Mouse (Mus musculus) intestine, embryonic 14.5 days (tissue): ENCODE data around the gene Sncg. TPM values are rescaled to one million over a fixed set of nuclear protein-coding genes. Genes with fewer than 3 reads are reported as not detected.
A peak's percentile ranks its signal among the peaks of the same experiment; 100 is the strongest.

Experiments used
- ATAC-seq: fragments of 200-750 bp; cut with Nextera tagmentation; replicated peaks from 2 replicates; pipeline ENCODE4 v1.8.0; 2017; ENCODE audit warnings: low read depth, moderate number of reproducible peaks, moderate TSS enrichment, moderate library complexity; ENCODE audit not compliant: low FRiP score, low TSS enrichment
- DNase-seq: peaks from one replicate; pipeline ENCODE4 v3.0.0-alpha.2; 2018; ENCODE audit warnings: low spot score
- H3K27ac ChIP-seq: fragments of 300-500 bp; sonication (generic); 2 replicates; pipeline ENCODE4 v1.5.1; 2014; ENCODE audit warnings: low read depth, mild to moderate bottlenecking, control low read depth
- H3K27me3 ChIP-seq: fragments of 300-500 bp; sonication (generic); replicated peaks from 2 replicates; pipeline ENCODE4 v1.6.1; 2014; ENCODE audit warnings: low read length, control low read depth; ENCODE audit not compliant: control insufficient read depth, insufficient read depth
- H3K36me3 ChIP-seq: fragments of 300-500 bp; sonication (generic); 2 replicates; pipeline ENCODE4 v1.6.1; 2014; ENCODE audit warnings: low read length, control low read depth; ENCODE audit not compliant: control insufficient read depth, insufficient read depth
- H3K4me1 ChIP-seq: fragments of 300-500 bp; sonication (generic); replicated peaks from 2 replicates; pipeline ENCODE4 v1.6.1; 2014; ENCODE audit warnings: low read length, control low read depth, mixed read lengths; ENCODE audit not compliant: control insufficient read depth, insufficient read depth
- H3K4me2 ChIP-seq: fragments of 300-500 bp; sonication (generic); 2 replicates; pipeline ENCODE4 v1.6.1; 2014; ENCODE audit warnings: low read length
- H3K4me3 ChIP-seq: fragments of 300-500 bp; sonication (generic); 2 replicates; pipeline ENCODE4 v1.5.1; 2014; ENCODE audit warnings: low read depth, low read length, control low read depth, mixed read lengths
- H3K9ac ChIP-seq: fragments of 300-500 bp; sonication (generic); 2 replicates; pipeline ENCODE4 v1.6.1; 2014; ENCODE audit warnings: mild to moderate bottlenecking, low read length
- H3K9me3 ChIP-seq: fragments of 300-500 bp; sonication (generic); 2 replicates; pipeline ENCODE4 v1.6.1; 2016; ENCODE audit warnings: low read length, control low read depth; ENCODE audit not compliant: control insufficient read depth
- WGBS: fragments of 180-500 bp; shearing (Covaris S2); extraction: QIAGEN DNeasy Blood & Tissue Kit; methylation state at CpG from one replicate; pipeline ENCODE4 v1.1.7; 2014; 5-methylcytosine and 5-hydroxymethylcytosine counted together
- polyA plus RNA-seq: library from polyadenylated mRNA; unstranded; fragments of >200 nt; fragmentation: Nextera tagmentation; extraction: Ambion mirVana; gene quantifications from 2 replicates; pipeline ENCODE4 v1.2.1, GENCODE M21; 2014

The Sncg gene
- polyA plus RNA-seq, 1 experiment from 2014 or later, result 49.5 TPM

- no peaks in the 10 kb centered on the region for H3K36me3 ChIP-seq
- no peaks in the 10 kb centered on the region for H3K27me3 ChIP-seq
- H3K27ac ChIP-seq, result no peak within 1 kb of the TSS
- no peaks in the 10 kb centered on the region for H3K9me3 ChIP-seq
- no peak for ATAC-seq
- WGBS, result 70% methylated on average over 6 of the region's 6 CpGs
- DNase-seq, result no peak
- H3K9ac ChIP-seq, result no peak within 1 kb of the TSS
- H3K4me1 ChIP-seq, result no peaks in the 10 kb centered on the region
- no peak within 1 kb of the TSS for H3K4me2 ChIP-seq
- H3K4me3 ChIP-seq, result no peak within 1 kb of the TSS
Observed at GRCm38 (mm10) chr14:34355301-34355700, 19.3 kb downstream of the Sncg start, which contains the start of gene Fam25c. Gene Fam25c, minus strand, starts transcription at chr14:34355433.

- DNase-seq (no peak), ATAC-seq (no peak)
- Histone ChIP-seq H3K9me3 (no peaks in the 10 kb centered on the region), H3K9ac (no peak overlapping the region), H3K36me3 (no peaks in the 10 kb centered on the region), H3K4me1 (no peaks in the 10 kb centered on the region), H3K4me2 (no peak overlapping the region), H3K27ac (no peak overlapping the region), H3K4me3 (no peak overlapping the region), H3K27me3 (no peaks in the 10 kb centered on the region)
- WGBS, result 76% methylated on average over 4 of the region's 4 CpGs
Observed at GRCm38 (mm10) chr14:34354456-34354855, 20.1 kb downstream of the Sncg start.

GRCm38 (mm10) chr14:34353326-34353725 lies 21.3 kb downstream of the Sncg start:
- Histone ChIP-seq H3K27ac (no peak overlapping the region), H3K4me2 (no peak overlapping the region), H3K9me3 (no peaks in the 10 kb centered on the region), H3K4me1 (no peaks in the 10 kb centered on the region), H3K4me3 (no peak overlapping the region), H3K27me3 (no peaks in the 10 kb centered on the region), H3K9ac (no peak overlapping the region), H3K36me3 (no peaks in the 10 kb centered on the region)
- no peak for DNase-seq
- no peak for ATAC-seq
- 90% methylated on average over 3 of the region's 3 CpGs for WGBS

- no peak for DNase-seq
- no peak for ATAC-seq
- Histone ChIP-seq H3K4me1 (no peaks in the 10 kb centered on the region), H3K27ac (no peak overlapping the region), H3K4me2 (no peak overlapping the region), H3K9me3 (no peaks in the 10 kb centered on the region), H3K9ac (no peak overlapping the region), H3K4me3 (no peak overlapping the region), H3K27me3 (no peaks in the 10 kb centered on the region), H3K36me3 (no peaks in the 10 kb centered on the region)
- 52% methylated on average over 6 of the region's 6 CpGs for WGBS
Observed at GRCm38 (mm10) chr14:34352523-34352922, 22.1 kb downstream of the Sncg start.

GRCm38 (mm10) chr14:34351660-34352059 lies 22.9 kb downstream of the Sncg start:
- ATAC-seq, result no peak
- H3K9ac ChIP-seq, result no peak overlapping the region
- no peak overlapping the region for H3K27ac ChIP-seq
- no peak overlapping the region for H3K4me3 ChIP-seq
- no peaks in the 10 kb centered on the region for H3K9me3 ChIP-seq
- WGBS, result 66% methylated on average over 3 of the region's 3 CpGs
- no peak for DNase-seq
- H3K36me3 ChIP-seq, result no peaks in the 10 kb centered on the region
- H3K27me3 ChIP-seq, result no peaks in the 10 kb centered on the region
- H3K4me2 ChIP-seq, result no peak overlapping the region
- no peaks in the 10 kb centered on the region for H3K4me1 ChIP-seq

DNA sequence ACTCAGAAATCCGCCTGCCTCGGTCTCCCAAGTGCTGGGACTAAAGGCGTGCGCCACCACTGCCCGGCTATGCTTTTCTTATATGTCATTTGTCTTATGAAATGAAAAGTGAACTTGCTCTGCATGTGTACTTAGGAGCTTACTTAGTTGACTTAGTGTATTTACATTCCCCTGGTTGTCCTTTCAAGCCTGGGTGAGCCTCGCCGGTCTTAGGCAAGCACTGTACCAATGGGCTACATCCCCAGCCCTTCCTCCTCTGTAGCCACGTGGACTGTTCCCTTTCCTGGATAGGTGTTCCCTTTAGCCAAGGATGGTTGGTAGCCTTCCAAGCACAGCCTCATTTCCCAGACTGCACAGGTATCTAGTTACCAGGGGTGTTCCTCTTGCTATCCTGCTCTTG lies 25.6 kb downstream of the Sncg start:
- WGBS, result 65% methylated on average over 8 of the region's 8 CpGs
- Histone ChIP-seq H3K27me3 (no peaks in the 10 kb centered on the region), H3K4me3 (no peak overlapping the region), H3K4me2 (no peak overlapping the region), H3K4me1 (no peaks in the 10 kb centered on the region), H3K9me3 (no peaks in the 10 kb centered on the region), H3K36me3 (peaks cover 6% of the 10 kb centered on the region), H3K9ac (no peak overlapping the region), H3K27ac (no peak overlapping the region)
- DNase-seq, result no peak
- no peak; the same call in 1 of the 2 replicates for ATAC-seq

- Histone ChIP-seq H3K36me3 (peaks cover 11% of the 10 kb centered on the region), H3K4me2 (no peak overlapping the region), H3K27ac (no peak overlapping the region), H3K27me3 (no peaks in the 10 kb centered on the region), H3K4me1 (no peaks in the 10 kb centered on the region), H3K9me3 (no peaks in the 10 kb centered on the region), H3K4me3 (no peak overlapping the region), H3K9ac (no peak overlapping the region)
- no peak for DNase-seq
- 71% methylated on average over 7 of the region's 7 CpGs for WGBS
- no peak for ATAC-seq
Observed at GRCm38 (mm10) chr14:34348301-34348700, 26.3 kb downstream of the Sncg start.

GRCm38 (mm10) chr14:34347084-34347483 lies 27.5 kb downstream of the Sncg start:
- ATAC-seq (no peak), DNase-seq (no peak)
- WGBS, result 93% methylated on average over 5 of the region's 5 CpGs
- Histone ChIP-seq H3K9me3 (no peaks in the 10 kb centered on the region), H3K9ac (no peak overlapping the region), H3K36me3 (peaks cover 23% of the 10 kb centered on the region), H3K4me2 (no peak overlapping the region), H3K4me3 (no peak overlapping the region), H3K4me1 (no peaks in the 10 kb centered on the region), H3K27me3 (no peaks in the 10 kb centered on the region), H3K27ac (no peak overlapping the region)

DNA sequence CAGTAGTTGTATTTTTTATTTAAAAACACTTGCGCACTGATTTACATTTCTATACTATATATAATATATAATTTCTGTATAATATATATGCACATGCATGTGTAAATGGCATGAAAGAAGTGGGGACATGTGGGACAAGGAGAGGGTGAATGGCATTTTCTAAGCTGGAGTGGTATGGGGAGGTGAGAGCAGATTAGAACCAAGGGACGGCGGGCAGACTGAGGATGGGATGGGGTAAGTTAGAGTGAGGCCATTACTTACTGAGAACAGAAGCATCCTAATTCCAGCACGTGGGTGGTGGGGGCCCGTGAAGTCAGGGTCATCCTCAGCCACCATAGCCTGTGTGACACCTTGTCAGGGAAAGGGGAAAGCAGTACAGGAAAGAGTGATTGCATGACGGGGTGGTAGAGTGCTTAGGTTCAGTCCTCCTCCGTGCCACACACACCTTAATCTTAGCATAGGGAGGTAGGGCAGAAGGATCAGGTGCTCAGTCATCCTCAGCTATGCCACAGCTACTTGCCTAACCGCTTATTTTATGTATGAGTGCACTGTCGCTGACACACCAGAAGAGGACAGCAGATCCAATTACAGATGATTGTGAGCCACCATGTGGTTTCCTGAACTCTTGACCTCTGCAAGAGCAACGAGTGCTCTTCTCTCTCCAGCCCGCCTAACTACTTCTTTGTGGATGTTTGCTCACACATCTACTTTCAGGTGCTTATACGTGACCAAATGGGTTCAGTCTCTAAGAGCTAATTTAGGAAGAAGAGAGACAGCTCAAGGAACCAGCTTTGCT lies 28.6 kb downstream of the Sncg start:
- Histone ChIP-seq H3K4me1 (no peaks in the 10 kb centered on the region), H3K36me3 (peaks cover 32% of the 10 kb centered on the region), H3K27me3 (no peaks in the 10 kb centered on the region), H3K4me2 (no peak overlapping the region), H3K9me3 (no peaks in the 10 kb centered on the region), H3K9ac (no peak overlapping the region), H3K27ac (no peak overlapping the region), H3K4me3 (no peak overlapping the region)
- ATAC-seq (peak; percentile 38), DNase-seq (no peak)
- 55% methylated on average over 12 of the region's 12 CpGs for WGBS
